9 mouse cellular contexts compared by ENCODE assay signal in the genomic region with DNA sequence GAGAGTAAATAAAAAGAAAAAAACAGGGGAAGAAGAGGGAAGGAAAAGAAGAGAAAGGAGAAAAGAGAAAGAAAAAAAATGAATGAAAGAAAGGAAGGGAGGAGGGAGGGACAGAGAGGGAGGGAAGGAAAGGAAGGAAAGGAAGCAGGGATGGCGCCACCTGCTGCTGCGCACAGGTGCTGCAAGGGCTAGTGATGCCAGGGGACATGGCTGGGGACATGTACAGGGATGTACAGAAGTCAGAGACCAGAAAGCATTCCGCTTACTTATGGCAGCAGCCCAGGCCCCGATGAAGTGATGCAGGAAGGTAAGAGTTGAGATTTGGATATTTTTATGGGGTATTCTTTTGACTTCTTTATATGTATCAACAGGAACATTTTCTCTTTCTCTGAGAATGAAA. TPM values are rescaled to one million over a fixed set of nuclear protein-coding genes. Genes with fewer than 3 reads are reported as not detected.
A peak's percentile ranks its signal among the peaks of the same experiment; 100 is the strongest.
DNase-seq lines count a peak whose midpoint lies in the region; ATAC-seq and TF ChIP-seq lines count a peak whose summit lies in the region.
"Had no signal": no experiment of that assay in that cellular context is flagged by ENCODE, and none has a peak within 500 bp of the region (broad histone marks: within the 10 kb centered on the region; RNA-seq: fewer than 3 reads in every experiment).

No protein-coding gene starts in this region.

- H3K9ac ChIP-seq in limb, embryonic 11.5 days (ENCODE audit: low read length): no peak overlapping the region
- H3K9ac ChIP-seq in stomach, postnatal 0 days (ENCODE audit: low read length): no peak overlapping the region
- H3K9ac ChIP-seq in forebrain, embryonic 13.5 days: no peak overlapping the region
- H3K9ac ChIP-seq: limb, embryonic 15.5 days had no signal

- DNase-seq in heart, adult 11 months: peak; percentile 71
- DNase-seq in heart, adult 18-20 months: no peak
- DNase-seq in A20 (ENCODE audit: low read depth, low spot score) (peak; percentile 26), ZHBTc4 (ENCODE audit: low read depth, low spot score) (peak; percentile 73)
- peak; percentile 38 for DNase-seq in limb, embryonic 11.5 days (ENCODE audit: low spot score)
- peak; percentile 29 for DNase-seq in stomach, postnatal 0 days (ENCODE audit: low spot score)
- DNase-seq in left cerebral cortex, adult 8-10 months (ENCODE audit: low spot score in 2 of 2): no peak

- ATAC-seq in limb, embryonic 11.5 days (ENCODE audit: insufficient number of reproducible peaks, low FRiP score, low TSS enrichment, low read depth): no peak
- ATAC-seq in stomach, postnatal 0 days (ENCODE audit: low FRiP score, low TSS enrichment): no peak
- no peak for ATAC-seq in forebrain, embryonic 13.5 days

- H3K36me3 ChIP-seq in limb, embryonic 11.5 days (ENCODE audit: control insufficient read depth, insufficient read depth, low read length): peaks cover 2% of the 10 kb centered on the region; the same call in 1 of the 2 replicates
- no peaks in the 10 kb centered on the region for H3K36me3 ChIP-seq in stomach, postnatal 0 days (ENCODE audit: control insufficient read depth, insufficient read depth, low read length)
- peaks cover 8% of the 10 kb centered on the region; the same call in 1 of the 2 replicates for H3K36me3 ChIP-seq in forebrain, embryonic 13.5 days (ENCODE audit: poor library complexity, severe bottlenecking)
- H3K36me3 ChIP-seq: limb, embryonic 15.5 days had no signal

- H3K4me1 ChIP-seq in limb, embryonic 11.5 days (ENCODE audit: control insufficient read depth, insufficient read depth, low read length): no peaks in the 10 kb centered on the region
- H3K4me1 ChIP-seq in stomach, postnatal 0 days (replicated peaks; ENCODE audit: control insufficient read depth, insufficient read depth): no peaks in the 10 kb centered on the region
- no peaks in the 10 kb centered on the region for H3K4me1 ChIP-seq in forebrain, embryonic 13.5 days
- H3K4me1 ChIP-seq: limb, embryonic 15.5 days had no signal

- H3K27me3 ChIP-seq in limb, embryonic 11.5 days (ENCODE audit: control insufficient read depth, insufficient read depth, low read length): no peaks in the 10 kb centered on the region
- no peaks in the 10 kb centered on the region for H3K27me3 ChIP-seq in stomach, postnatal 0 days (ENCODE audit: control insufficient read depth, insufficient read depth, low read length)
- H3K27me3 ChIP-seq in forebrain, embryonic 13.5 days: no peaks in the 10 kb centered on the region
- H3K27me3 ChIP-seq: limb, embryonic 15.5 days had no signal

- H3K27ac ChIP-seq in limb, embryonic 11.5 days (replicated peaks; ENCODE audit: low read depth, low read length): no peak overlapping the region
- H3K27ac ChIP-seq in stomach, postnatal 0 days (replicated peaks): no peak overlapping the region
- H3K27ac ChIP-seq in forebrain, embryonic 13.5 days: no peak overlapping the region
- H3K27ac ChIP-seq: limb, embryonic 15.5 days had no signal

- no peak overlapping the region for H3K4me2 ChIP-seq in limb, embryonic 11.5 days (ENCODE audit: low read depth, severe bottlenecking)
- H3K4me2 ChIP-seq in stomach, postnatal 0 days (replicated peaks; ENCODE audit: low read depth): no peak overlapping the region
- no peak overlapping the region for H3K4me2 ChIP-seq in forebrain, embryonic 13.5 days
- H3K4me2 ChIP-seq: limb, embryonic 15.5 days had no signal

- no peak for TF ChIP-seq EP300 in stomach, postnatal 0 days (optimal IDR thresholded peaks at IDR 0.05)

- peak; percentile 67 for TF ChIP-seq CTCF in stomach, postnatal 0 days (IDR thresholded peaks at IDR 0.05; ENCODE audit: low read depth)

- H3K9me3 ChIP-seq in limb, embryonic 11.5 days (ENCODE audit: control insufficient read depth, low read length): no peaks in the 10 kb centered on the region
- no peaks in the 10 kb centered on the region for H3K9me3 ChIP-seq in stomach, postnatal 0 days (ENCODE audit: control insufficient read depth, low read length)
- H3K9me3 ChIP-seq in forebrain, embryonic 13.5 days (replicated peaks): no peaks in the 10 kb centered on the region
- H3K9me3 ChIP-seq: limb, embryonic 15.5 days had no signal

- H3K4me3 ChIP-seq in limb, embryonic 11.5 days (ENCODE audit: low read depth, low read length): no peak overlapping the region
- no peak overlapping the region for H3K4me3 ChIP-seq in stomach, postnatal 0 days (ENCODE audit: low read depth, low read length)
- H3K4me3 ChIP-seq in forebrain, embryonic 13.5 days: no peak overlapping the region
- H3K4me3 ChIP-seq: limb, embryonic 15.5 days had no signal

- WGBS in limb, embryonic 11.5 days: 63% methylated on average over 4 of the region's 4 CpGs
- WGBS in stomach, postnatal 0 days: 75% methylated on average over 4 of the region's 4 CpGs
- 65% methylated on average over 4 of the region's 4 CpGs for WGBS in forebrain, embryonic 13.5 days

RNA-seq across cellular contexts. Expression of gene Mthfd2l, which starts 33.4 kb away (rescaled TPM):
- total RNA-seq in heart, adult 18-20 months (2021): 10 to 100 TPM in 1 of 2 experiments, 1 to 10 TPM in 1; 8.3 to 11.1 TPM
- 67.5 and 70.0 TPM in 2 replicates for polyA plus RNA-seq in limb, embryonic 11.5 days (2014; fragmentation: Nextera tagmentation; extraction: Ambion mirVana)
- 44.2 and 45.5 TPM in 2 replicates for polyA plus RNA-seq in stomach, postnatal 0 days (2015; fragmentation: Nextera tagmentation; extraction: Ambion mirVana)
- 10 to 100 TPM; 16.5 to 20.0 (median 18.4) TPM for total RNA-seq in left cerebral cortex, adult 8-10 months (2022)
- polyA plus RNA-seq in forebrain, embryonic 13.5 days (2015; fragmentation: Nextera tagmentation; extraction: Ambion mirVana): 86.5 and 97.2 TPM in 2 replicates

Comparison
In these comparisons a context has a peak if more than half of its experiments do, and no peak if none do; other contexts are left out.
1. DNase-seq: peak in heart, adult 11 months (single experiment), A20 (single experiment), ZHBTc4 (single experiment), limb, embryonic 11.5 days (single experiment) and stomach, postnatal 0 days (single experiment); none in heart, adult 18-20 months (0 of 2) and left cerebral cortex, adult 8-10 months (0 of 2).